Mouse (Mus musculus): ENCODE measurements around the gene Cyth3. TPM values are rescaled to one million over a fixed set of nuclear protein-coding genes. Genes with fewer than 3 reads are reported as not detected.
A peak's percentile ranks its signal among the peaks of the same experiment; 100 is the strongest.

Cyth3 gene
- polyA plus RNA-seq, 1 experiment from 2014 or later = 39.9 TPM

DNA sequence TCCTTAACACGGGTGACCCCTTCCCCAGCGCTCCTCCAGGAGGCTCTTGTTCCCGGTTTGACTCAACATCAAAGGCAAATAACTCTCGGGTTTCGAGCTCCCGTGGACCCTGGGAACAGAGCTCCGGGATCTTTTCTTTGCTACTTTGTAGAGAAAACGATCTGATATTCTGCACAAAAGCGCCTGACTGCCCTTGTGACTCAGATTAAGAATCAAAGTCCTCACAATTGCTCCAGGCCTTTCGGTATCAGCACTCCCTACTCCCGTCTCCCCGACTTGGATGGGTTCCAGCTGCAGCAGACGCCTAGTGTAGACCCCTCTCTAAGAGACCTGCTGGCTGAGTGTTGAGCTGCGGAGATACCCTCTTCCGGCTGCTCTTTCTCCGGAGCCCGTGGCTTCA is 33.1 kb upstream of the Cyth3 start:
- H3K4me2 ChIP-seq (replicated peaks) = no peak overlapping the region

GRCm38 (mm10) chr5:143592926-143593325 is 29.3 kb upstream of the Cyth3 start:
- Histone ChIP-seq H3K9me3 (ENCODE audit: control insufficient read depth, low read length) (peaks cover 7% of the 10 kb centered on the region; the same call in 1 of the 2 replicates), H3K27ac (no peak overlapping the region), H3K27me3 (ENCODE audit: control insufficient read depth, insufficient read depth, low read length) (no peaks in the 10 kb centered on the region), H3K4me2 (replicated peaks) (no peak overlapping the region), H3K4me3 (replicated peaks; ENCODE audit: low read length) (no peak overlapping the region), H3K4me1 (replicated peaks; ENCODE audit: control insufficient read depth, insufficient read depth, low read length) (no peaks in the 10 kb centered on the region), H3K36me3 (replicated peaks; ENCODE audit: control insufficient read depth, insufficient read depth) (no peaks in the 10 kb centered on the region), H3K9ac (no peak overlapping the region)
- no peak for DNase-seq (ENCODE audit: low spot score)
- WGBS = 80% methylated on average over 5 of the region's 5 CpGs
- no peak for ATAC-seq (ENCODE audit: low FRiP score)

More for the DNA sequence above, 33.1 kb upstream of the Cyth3 start:
- peak; percentile 33 for DNase-seq (ENCODE audit: low spot score)
- Histone ChIP-seq H3K27ac (no peak overlapping the region), H3K4me3 (replicated peaks; ENCODE audit: low read length) (no peak overlapping the region), H3K36me3 (replicated peaks; ENCODE audit: control insufficient read depth, insufficient read depth) (no peaks in the 10 kb centered on the region), H3K9ac (no peak overlapping the region), H3K4me1 (replicated peaks; ENCODE audit: control insufficient read depth, insufficient read depth, low read length) (no peaks in the 10 kb centered on the region), H3K27me3 (ENCODE audit: control insufficient read depth, insufficient read depth, low read length) (no peaks in the 10 kb centered on the region), H3K9me3 (ENCODE audit: control insufficient read depth, low read length) (no peaks in the 10 kb centered on the region)
- 36% methylated on average over 17 of the region's 17 CpGs for WGBS
- no peak for ATAC-seq (ENCODE audit: low FRiP score)

- DNase-seq (ENCODE audit: low spot score) (no peak), ATAC-seq (ENCODE audit: low FRiP score) (no peak)
- 94% methylated on average over 11 of the region's 11 CpGs for WGBS
- Histone ChIP-seq H3K9ac (no peak overlapping the region), H3K4me2 (replicated peaks) (no peak overlapping the region), H3K27me3 (ENCODE audit: control insufficient read depth, insufficient read depth, low read length) (no peaks in the 10 kb centered on the region), H3K4me3 (replicated peaks; ENCODE audit: low read length) (no peak overlapping the region), H3K27ac (no peak overlapping the region), H3K4me1 (replicated peaks; ENCODE audit: control insufficient read depth, insufficient read depth, low read length) (no peaks in the 10 kb centered on the region), H3K36me3 (replicated peaks; ENCODE audit: control insufficient read depth, insufficient read depth) (no peaks in the 10 kb centered on the region), H3K9me3 (ENCODE audit: control insufficient read depth, low read length) (peaks cover 7% of the 10 kb centered on the region; the same call in 1 of the 2 replicates)
These were observed 28.6 kb upstream of the Cyth3 start for GRCm38 (mm10) chr5:143593563-143594146.

DNA sequence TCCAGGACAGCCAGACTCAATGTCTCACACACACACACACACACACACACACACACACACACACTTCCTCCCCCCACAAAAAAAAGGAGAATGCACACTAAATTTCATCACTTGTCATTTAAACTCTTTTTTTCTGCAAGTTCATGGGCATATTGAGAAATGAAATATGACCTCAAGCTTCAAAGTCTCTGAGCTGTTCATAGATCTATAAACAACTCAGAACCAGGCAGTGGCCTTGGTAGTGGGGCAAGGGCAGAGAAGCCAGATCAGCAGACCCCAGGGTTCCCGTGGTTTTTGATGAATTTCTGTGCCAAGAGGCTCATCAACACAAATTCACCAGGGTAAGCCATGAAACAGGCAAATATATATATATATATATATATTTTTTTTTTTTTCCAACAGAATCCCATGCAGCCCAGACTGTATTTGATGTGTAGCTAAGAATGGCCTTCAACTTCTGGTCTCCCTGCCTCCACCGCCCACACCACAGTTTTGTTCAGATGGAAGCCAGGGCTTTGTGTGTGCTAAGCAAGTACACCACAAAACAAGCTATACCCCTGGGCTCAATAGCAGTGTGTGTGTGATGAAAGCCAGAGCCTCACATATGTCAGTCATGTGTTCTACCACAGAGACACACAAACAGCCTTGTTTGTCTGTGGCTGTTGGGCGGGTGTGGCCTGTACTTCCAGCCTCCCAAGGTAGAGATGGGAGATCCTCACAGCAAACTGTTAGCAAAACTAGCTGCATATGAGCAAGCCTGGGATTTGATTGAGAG is 27.8 kb upstream of the Cyth3 start:
- Histone ChIP-seq H3K4me1 (replicated peaks; ENCODE audit: control insufficient read depth, insufficient read depth, low read length) (no peaks in the 10 kb centered on the region), H3K36me3 (replicated peaks; ENCODE audit: control insufficient read depth, insufficient read depth) (no peaks in the 10 kb centered on the region), H3K27ac (no peak overlapping the region), H3K9ac (no peak overlapping the region), H3K4me2 (replicated peaks) (no peak overlapping the region), H3K9me3 (ENCODE audit: control insufficient read depth, low read length) (peaks cover 7% of the 10 kb centered on the region; the same call in 1 of the 2 replicates), H3K27me3 (ENCODE audit: control insufficient read depth, insufficient read depth, low read length) (no peaks in the 10 kb centered on the region), H3K4me3 (replicated peaks; ENCODE audit: low read length) (no peak overlapping the region)
- no peak for DNase-seq (ENCODE audit: low spot score)
- no peak for ATAC-seq (ENCODE audit: low FRiP score)
- 83% methylated on average over 3 of the region's 3 CpGs for WGBS

- no peak for ATAC-seq (ENCODE audit: low FRiP score)
- Histone ChIP-seq H3K27me3 (ENCODE audit: control insufficient read depth, insufficient read depth, low read length) (no peaks in the 10 kb centered on the region), H3K4me3 (replicated peaks; ENCODE audit: low read length) (no peak overlapping the region), H3K9ac (no peak overlapping the region), H3K4me1 (replicated peaks; ENCODE audit: control insufficient read depth, insufficient read depth, low read length) (no peaks in the 10 kb centered on the region), H3K36me3 (replicated peaks; ENCODE audit: control insufficient read depth, insufficient read depth) (no peaks in the 10 kb centered on the region), H3K9me3 (ENCODE audit: control insufficient read depth, low read length) (no peaks in the 10 kb centered on the region), H3K27ac (no peak overlapping the region), H3K4me2 (replicated peaks) (no peak overlapping the region)
- no peak for DNase-seq (ENCODE audit: low spot score)
- WGBS = 68% methylated on average over 10 of the region's 10 CpGs
These were observed 20.2 kb upstream of the Cyth3 start for GRCm38 (mm10) chr5:143602051-143602450.

GRCm38 (mm10) chr5:143604157-143604774 is 18.0 kb upstream of the Cyth3 start:
- no peaks in the 10 kb centered on the region for H3K4me1 ChIP-seq (replicated peaks; ENCODE audit: control insufficient read depth, insufficient read depth, low read length)
- no peak overlapping the region for H3K9ac ChIP-seq
- H3K27ac ChIP-seq = no peak overlapping the region
- 79% methylated on average over 7 of the region's 7 CpGs for WGBS
- H3K9me3 ChIP-seq (ENCODE audit: control insufficient read depth, low read length) = no peaks in the 10 kb centered on the region
- no peaks in the 10 kb centered on the region for H3K27me3 ChIP-seq (ENCODE audit: control insufficient read depth, insufficient read depth, low read length)
- H3K36me3 ChIP-seq (replicated peaks; ENCODE audit: control insufficient read depth, insufficient read depth) = no peaks in the 10 kb centered on the region
- no peak overlapping the region for H3K4me3 ChIP-seq (replicated peaks; ENCODE audit: low read length)
- ATAC-seq (ENCODE audit: low FRiP score) = no peak
- H3K4me2 ChIP-seq (replicated peaks) = no peak overlapping the region
- DNase-seq (ENCODE audit: low spot score) = no peak

DNA sequence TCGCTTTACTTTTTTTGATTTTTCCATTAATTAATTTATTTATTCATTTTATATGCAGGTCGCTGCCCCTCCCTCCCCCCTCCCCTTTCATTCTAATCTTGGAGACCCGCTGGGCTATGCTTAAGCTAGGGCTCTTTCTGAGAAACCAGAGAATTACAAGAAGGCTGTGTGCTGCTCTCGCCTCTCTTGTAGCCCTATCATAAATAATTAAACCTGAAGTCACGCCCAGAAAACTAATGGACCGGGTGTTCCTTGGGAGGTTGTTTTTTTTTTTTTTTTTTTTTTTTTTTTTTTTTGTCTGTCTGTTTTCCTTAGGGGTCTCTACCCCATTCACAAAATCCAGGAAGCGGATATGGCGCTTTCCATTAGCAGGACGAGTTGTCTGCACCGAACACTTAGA is 15.5 kb upstream of the Cyth3 start:
- H3K4me3 ChIP-seq (replicated peaks; ENCODE audit: low read length) = no peak overlapping the region
- no peak for DNase-seq (ENCODE audit: low spot score)
- 78% methylated on average over 10 of the region's 10 CpGs for WGBS

DNA sequence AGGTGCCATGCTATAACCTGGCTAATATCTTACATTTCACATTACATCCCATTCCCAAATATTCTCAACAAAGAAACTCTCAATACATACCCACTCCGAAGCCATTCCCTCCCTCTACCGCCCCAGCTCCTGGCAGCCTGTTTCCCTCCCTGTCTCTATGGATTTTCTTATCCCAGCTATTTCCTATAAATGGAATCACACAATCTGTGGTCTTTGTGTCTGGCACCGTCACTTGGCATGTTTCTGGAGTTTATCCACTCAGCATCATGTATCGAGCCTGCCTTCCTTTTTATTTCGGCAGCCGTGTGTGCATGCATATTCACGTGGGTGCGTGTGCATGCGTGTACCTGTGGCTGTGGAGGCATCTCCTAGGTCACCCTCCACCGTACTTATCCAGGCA is 14.1 kb upstream of the Cyth3 start:
- no peaks in the 10 kb centered on the region for H3K36me3 ChIP-seq (replicated peaks; ENCODE audit: control insufficient read depth, insufficient read depth)
- no peak overlapping the region for H3K4me2 ChIP-seq (replicated peaks)
- no peaks in the 10 kb centered on the region for H3K4me1 ChIP-seq (replicated peaks; ENCODE audit: control insufficient read depth, insufficient read depth, low read length)
- no peak for DNase-seq (ENCODE audit: low spot score)
- no peak overlapping the region for H3K4me3 ChIP-seq (replicated peaks; ENCODE audit: low read length)
- no peak overlapping the region for H3K27ac ChIP-seq
- H3K27me3 ChIP-seq (ENCODE audit: control insufficient read depth, insufficient read depth, low read length) = no peaks in the 10 kb centered on the region
- no peak overlapping the region for H3K9ac ChIP-seq
- ATAC-seq (ENCODE audit: low FRiP score) = no peak
- WGBS = 91% methylated on average over 10 of the region's 10 CpGs
- no peaks in the 10 kb centered on the region for H3K9me3 ChIP-seq (ENCODE audit: control insufficient read depth, low read length)

More for the DNA sequence above, 15.5 kb upstream of the Cyth3 start:
- no peak for ATAC-seq (ENCODE audit: low FRiP score)
- H3K4me2 ChIP-seq (replicated peaks) = no peak overlapping the region
- H3K9me3 ChIP-seq (ENCODE audit: control insufficient read depth, low read length) = no peaks in the 10 kb centered on the region
- no peak overlapping the region for H3K9ac ChIP-seq
- H3K27me3 ChIP-seq (ENCODE audit: control insufficient read depth, insufficient read depth, low read length) = no peaks in the 10 kb centered on the region
- no peaks in the 10 kb centered on the region for H3K36me3 ChIP-seq (replicated peaks; ENCODE audit: control insufficient read depth, insufficient read depth)
- no peak overlapping the region for H3K27ac ChIP-seq
- no peaks in the 10 kb centered on the region for H3K4me1 ChIP-seq (replicated peaks; ENCODE audit: control insufficient read depth, insufficient read depth, low read length)

- no peak for ATAC-seq (ENCODE audit: low FRiP score)
- no peak overlapping the region for H3K4me3 ChIP-seq (replicated peaks; ENCODE audit: low read length)
- WGBS = 86% methylated on average over 7 of the region's 7 CpGs
- DNase-seq (ENCODE audit: low spot score) = no peak
- no peaks in the 10 kb centered on the region for H3K9me3 ChIP-seq (ENCODE audit: control insufficient read depth, low read length)
- H3K27ac ChIP-seq = no peak overlapping the region
- H3K27me3 ChIP-seq (ENCODE audit: control insufficient read depth, insufficient read depth, low read length) = no peaks in the 10 kb centered on the region
- no peaks in the 10 kb centered on the region for H3K4me1 ChIP-seq (replicated peaks; ENCODE audit: control insufficient read depth, insufficient read depth, low read length)
- no peak overlapping the region for H3K9ac ChIP-seq
- no peaks in the 10 kb centered on the region for H3K36me3 ChIP-seq (replicated peaks; ENCODE audit: control insufficient read depth, insufficient read depth)
- H3K4me2 ChIP-seq (replicated peaks) = no peak overlapping the region
These were observed 10.3 kb upstream of the Cyth3 start for GRCm38 (mm10) chr5:143611954-143612353.

Data from hindbrain, embryonic 14.5 days (tissue).